Mouse (Mus musculus): ENCODE data around the gene Frmpd4.

Gene Frmpd4

DNA sequence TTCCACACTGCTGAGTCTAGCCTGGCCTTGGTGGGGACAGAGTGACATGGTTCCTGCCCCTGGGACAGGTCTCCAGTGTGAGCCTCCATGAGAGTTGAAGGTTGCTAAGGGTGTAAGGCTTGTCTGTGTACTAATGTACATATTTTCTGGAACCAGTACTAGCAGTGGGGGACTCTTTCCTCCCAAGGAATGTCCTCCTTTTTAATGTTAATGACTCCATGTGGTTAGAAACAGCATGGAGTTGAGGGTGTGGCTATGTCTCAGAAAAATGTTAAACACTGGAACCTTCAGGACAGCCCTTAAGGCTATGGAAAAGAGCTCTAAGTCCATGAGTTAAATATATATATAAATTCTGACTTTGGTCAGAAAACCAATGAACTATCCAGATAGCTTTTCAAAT is 436.0 kb downstream of the Frmpd4 start:
- DNase-seq (ENCODE audit: low read depth, low spot score), result no peak

DNA sequence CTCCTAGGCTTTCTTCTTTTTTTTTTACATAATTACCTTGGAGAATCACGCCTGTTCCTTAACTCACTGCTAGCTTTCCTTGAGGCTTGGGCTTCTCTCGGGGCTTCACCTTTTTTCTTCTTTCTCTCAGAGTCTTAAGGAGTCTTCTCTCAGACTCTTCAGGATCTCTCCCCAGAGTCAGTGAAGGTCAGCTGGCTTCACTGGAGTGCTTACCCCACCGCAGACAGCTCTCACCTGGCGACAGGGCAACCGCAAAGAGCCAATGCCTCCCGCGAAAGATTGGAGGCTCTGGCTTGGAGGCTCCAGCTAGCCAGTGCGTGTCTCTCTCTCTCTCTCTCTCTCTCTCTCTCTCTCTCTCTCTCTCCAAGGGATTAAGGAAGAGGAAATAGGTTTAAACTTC is 453.0 kb downstream of the Frmpd4 start:
- DNase-seq (ENCODE audit: low read depth, low spot score), result no peak

DNA sequence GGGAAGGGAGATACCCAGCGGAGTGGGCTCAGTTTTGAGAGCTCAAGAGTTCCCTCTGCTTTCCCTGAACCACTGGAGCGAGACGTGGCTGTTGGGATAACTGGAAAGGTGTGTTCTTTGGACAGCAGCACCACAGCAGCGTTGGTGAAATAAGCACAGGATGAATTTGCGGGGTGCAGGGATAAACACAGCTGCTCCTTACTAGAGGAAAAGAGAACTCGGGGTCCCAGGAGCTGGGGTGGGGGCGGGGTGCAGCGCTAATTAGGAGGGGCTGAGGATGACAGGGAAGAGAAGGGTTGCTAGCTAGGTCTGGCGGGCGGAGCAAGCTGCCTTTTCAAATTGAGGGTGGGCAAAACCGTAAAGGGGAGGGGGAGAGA is 453.5 kb downstream of the Frmpd4 start:
- DNase-seq (ENCODE audit: low read depth, low spot score), result no peak

DNA sequence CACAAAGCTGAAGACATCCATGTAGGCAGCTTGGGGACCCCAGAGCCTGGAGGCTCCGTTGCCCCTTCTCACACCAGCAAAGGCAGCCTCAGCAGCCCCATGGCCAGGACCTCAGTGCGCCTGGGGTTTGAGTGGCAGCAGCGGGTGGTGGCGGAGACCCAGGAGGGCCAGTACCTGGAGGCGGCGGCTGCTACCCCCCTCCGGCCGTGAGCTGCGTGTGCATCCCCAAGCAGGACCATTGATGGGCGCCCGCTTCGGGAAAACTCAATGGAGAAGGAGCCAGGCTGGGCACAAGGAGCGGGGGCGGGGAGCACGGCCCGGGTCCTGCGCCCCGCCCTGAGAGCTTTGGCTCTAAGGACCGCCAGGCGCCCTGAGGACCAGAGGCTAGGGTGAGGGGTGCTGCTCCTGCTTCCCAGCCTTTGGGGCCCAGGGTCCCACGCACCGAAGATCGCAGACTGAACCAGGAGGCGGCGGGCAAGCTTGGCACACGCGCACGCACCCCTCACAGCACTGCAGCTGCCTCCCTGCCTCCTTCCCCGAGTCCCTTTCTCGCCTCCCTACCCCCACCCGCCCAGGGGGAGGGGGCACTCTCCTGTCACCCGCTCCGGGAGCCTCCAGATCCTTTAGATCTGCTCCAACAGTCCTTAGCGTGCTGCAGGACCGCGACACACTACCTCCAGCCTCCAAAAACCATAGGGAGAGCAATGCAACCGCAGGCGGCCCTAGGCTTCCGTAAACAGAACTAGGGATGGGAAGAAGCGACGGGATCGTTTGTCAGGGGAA is 454.0 kb downstream of the Frmpd4 start:
- no peak for DNase-seq (ENCODE audit: low read depth, low spot score)

DNA sequence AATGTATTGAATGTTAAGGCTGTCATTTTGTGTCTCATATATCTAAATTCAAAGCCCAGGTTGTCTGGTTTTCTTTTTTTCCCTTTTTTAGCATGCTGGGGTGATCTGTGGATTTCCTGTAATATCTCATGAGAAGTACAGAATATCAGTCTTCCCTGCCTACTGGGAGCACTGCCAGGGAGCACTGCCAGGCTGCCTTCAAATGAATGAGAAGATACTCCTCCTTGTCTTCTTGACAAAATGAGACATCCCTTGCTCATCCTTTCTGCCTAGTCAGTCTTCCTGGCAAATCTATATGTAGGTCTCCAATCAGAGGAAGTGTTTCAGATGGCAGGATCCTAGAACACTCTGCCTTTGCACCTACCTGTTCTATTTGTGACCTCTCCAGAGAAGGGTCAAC is 535.4 kb downstream of the Frmpd4 start:
- no peak for DNase-seq (ENCODE audit: low read depth, low spot score)

DNA sequence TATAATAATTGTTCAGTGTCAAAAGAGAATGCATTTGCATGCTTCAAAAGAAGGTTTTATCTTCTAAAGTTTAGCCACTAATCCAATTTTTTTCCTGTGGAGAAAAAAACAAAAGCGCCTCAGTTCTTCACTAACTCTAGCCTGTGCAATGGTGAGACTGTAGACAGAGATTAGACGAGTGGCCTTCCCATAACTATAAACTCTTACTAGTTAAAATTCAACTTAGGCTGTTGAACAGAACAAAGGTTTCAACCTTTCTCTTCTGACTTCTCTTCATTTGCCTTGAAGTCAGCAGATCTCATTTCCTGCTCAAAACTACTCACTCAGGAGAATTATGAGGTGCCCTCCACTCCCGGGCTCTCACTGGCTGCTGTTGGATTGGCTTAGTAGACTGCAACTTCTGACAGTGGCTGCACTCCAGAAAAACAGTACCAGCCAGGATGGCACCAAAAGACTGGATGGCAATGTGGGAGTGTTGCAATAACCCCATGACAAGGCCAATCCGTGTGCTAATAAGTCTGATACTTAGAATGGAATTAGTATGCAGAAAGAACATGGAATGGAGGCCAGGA is 556.4 kb downstream of the Frmpd4 start:
- no peak for DNase-seq (ENCODE audit: low read depth, low spot score)

DNA sequence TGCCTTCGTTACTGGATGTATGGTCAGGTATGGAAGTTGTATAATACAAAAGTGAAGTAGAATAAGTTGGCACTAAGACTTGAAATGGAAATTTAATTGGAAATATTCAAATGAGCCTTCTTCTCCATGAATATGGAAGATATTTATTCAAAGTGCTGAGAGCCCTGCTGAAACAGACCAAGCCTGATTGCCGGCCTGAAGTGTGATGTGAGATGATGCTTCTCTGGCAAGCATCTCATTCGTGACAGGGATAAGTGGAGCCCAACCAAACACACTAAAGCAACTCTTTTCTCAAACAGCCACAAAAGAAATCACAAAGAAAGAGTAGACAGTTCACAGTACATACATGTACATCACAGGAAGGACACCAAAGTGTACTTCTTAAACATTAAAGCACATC is 559.2 kb downstream of the Frmpd4 start:
- no peak for DNase-seq (ENCODE audit: low read depth, low spot score)

DNA sequence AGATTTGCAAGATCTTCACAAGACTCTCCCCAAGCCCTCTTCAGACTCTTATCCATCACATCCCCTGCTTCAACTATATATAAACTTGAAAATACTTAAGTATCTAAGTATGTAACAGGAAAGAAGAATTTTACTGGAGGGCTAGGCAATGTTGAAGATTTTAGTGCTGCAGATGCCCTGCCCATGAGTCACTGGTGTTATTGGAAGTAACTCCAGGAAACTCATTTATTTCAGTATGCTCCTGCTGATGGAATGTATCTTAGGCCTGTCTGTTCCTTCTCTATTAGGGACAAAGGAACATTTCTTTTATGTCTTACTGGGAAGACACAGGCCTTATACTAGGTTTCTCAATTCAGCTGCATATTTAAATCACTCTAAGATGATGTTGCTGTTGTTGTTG is 592.2 kb downstream of the Frmpd4 start:
- DNase-seq (ENCODE audit: low read depth, low spot score), result no peak

DNA sequence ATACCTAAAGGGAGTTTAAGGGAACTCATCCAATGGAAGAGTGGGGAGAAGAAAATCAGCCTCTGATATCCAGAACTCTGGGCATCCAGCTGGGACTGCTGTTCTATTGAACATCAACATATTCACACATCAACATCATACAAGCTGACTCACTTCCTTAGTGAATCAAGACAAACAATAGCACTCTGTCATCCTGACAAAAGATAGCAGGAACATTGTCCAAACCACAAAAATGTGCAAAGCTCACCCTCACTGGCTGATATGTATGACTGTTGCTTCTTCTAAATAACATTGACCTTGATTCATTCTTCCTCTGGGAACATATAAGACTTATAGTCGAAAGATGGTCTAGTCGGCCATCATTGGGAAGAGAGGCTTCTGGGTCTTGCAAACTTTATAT is 625.8 kb downstream of the Frmpd4 start:
- no peak for DNase-seq (ENCODE audit: low read depth, low spot score)

DNA sequence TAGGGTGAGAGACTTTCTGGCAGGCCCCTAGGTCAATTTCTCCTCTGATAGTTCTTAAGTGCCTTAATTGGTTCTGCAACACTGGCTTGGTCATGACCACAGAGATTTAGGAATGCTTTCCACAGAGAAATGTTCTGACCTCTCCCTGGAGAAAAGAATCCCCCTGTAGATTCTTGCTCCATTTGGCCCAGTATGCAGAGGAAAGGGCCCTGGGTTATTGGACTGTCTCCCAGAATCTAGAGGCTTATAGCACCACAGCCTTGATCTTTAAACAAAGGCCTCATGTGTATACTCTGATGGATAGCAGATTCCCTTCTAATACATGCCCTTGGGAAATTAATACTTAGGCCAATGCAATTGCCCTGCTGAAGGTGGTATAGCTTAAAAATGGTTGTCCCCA is 667.5 kb downstream of the Frmpd4 start:
- no peak for DNase-seq (ENCODE audit: low read depth, low spot score)

DNA sequence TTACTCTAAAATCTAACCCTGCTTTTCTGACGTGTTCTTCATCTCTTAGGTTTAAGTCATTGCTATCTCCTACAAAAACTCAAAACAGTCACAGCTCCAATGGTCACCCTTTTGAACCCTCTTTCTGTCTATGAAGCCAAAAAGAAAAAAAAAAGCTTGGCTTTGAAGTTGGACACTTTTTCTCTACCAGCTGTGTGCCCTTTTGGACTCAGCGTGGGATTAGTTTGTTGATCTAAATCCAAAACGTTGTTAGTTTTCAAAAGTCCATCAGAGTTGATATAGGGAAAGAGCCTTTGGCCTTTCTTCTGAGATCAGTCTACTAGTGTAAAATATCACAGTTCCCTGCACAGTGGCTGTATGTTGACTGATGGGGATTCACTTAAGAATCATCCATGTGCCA is 676.0 kb downstream of the Frmpd4 start:
- DNase-seq (ENCODE audit: low read depth, low spot score), result no peak

DNA sequence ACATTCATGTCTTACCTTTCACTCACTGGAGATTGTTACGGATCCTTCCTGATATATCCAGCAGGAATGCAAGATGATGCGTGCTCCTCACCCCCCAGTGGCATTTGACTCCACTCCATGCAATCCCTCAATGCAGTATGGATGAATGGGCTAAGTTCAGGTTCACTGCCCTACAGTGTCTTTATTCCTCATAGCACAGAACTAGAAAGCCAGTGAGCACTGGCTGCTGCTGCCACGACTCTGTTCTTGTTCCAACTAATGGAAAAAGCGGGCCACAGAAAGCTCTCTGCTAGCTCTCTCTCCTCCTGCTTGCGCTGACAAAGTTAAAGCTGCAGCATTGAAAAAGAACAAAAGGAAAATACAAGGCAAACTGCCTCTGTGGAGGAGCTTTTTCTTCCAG is 722.2 kb downstream of the Frmpd4 start:
- DNase-seq (ENCODE audit: low read depth, low spot score), result no peak

DNA sequence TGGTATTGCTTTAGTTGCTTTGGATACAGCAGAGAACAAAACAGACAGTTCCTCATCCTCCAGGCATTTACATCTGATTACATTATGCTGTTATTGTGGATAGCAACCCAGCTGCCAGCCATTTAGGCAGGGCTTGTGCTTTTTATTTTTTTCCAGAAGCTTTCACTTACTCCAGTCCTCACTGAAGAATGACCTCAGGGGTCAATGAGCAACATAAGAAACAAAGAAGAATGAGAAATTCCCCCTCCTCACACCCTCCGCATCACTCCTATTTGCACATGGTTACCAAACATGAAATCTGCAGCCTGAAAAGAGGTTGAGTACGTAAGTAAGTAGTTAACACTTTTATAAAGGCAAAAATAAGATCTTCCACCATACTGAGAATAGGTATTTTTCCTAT is 744.5 kb downstream of the Frmpd4 start:
- no peak for DNase-seq (ENCODE audit: low read depth, low spot score)

DNA sequence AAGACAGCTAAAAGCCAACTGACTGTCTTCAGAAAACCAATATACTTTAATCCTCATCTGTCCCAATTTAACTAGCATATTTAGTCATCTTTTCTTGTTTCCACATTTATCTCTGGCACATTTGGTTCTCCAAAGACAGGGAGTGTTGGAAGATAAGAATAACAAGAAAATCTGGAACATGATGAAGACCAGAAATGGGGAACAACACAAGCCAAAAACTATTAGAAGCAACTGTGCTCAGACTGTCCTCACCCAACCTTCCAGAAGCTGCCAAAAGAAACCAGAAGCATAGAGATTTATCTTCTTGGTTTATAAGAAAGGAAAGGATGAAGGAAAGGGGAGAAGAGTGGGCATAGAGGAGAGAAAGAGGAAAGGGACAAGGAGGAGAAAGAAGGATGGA is 748.6 kb downstream of the Frmpd4 start:
- DNase-seq (ENCODE audit: low read depth, low spot score), result no peak

DNA sequence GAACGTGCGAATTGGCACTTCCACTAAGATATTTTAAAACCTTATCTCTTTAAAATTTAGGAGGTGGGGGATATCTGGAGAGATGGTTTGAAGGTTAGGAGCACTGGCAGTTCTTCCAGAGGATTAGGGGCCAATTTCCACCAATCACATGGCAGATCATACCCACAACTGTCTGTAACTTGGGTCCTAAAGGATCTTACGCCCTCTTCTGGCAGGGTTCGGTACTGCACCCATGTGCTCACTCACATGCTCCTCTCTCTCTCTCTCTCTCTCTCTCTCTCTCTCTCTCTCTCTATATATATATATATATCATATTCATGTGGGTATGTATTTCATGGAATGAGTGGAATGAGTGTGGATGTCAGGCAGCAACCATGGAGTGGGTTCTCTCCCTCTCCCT is 759.7 kb downstream of the Frmpd4 start:
- no peak for DNase-seq (ENCODE audit: low read depth, low spot score)

DNA sequence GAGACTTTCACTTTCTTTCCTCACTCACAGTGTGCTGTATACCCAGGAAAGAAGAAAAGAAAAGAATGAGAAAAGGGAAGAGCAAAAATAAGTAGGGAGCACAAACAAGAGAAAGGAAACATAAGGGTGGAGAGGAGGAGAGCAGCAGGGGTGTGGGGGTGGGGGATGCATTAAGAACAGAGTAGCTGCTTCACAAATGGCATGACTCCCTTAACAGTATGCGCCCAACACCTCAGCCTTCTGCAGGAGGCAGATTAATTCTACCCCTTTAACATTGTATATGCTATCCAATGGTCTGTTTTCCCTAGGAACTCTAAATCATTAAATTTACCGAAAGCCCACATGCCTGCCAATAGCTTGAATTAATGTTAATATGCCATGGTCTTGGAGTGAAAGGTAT is 766.9 kb downstream of the Frmpd4 start:
- DNase-seq (ENCODE audit: low read depth, low spot score), result no peak

DNA sequence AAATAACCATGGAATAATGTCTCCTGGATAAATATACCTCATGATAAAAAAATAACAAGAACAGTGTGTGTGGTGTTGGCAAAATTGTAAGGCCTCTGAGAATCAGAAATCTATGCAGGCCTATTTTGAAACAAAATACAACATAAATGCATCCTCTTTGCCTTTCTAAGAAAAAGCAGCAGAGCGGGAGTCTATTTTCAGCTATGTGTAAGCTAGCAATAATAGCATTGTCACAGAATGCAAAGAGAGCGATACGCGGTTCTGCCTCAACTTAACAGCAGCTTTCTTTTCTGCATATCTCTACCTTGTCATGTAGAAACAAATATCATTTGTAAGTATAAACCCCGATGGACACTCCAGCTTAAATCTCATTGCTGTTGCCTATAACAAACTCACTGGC is 768.5 kb downstream of the Frmpd4 start:
- no peak for DNase-seq (ENCODE audit: low read depth, low spot score)

DNA sequence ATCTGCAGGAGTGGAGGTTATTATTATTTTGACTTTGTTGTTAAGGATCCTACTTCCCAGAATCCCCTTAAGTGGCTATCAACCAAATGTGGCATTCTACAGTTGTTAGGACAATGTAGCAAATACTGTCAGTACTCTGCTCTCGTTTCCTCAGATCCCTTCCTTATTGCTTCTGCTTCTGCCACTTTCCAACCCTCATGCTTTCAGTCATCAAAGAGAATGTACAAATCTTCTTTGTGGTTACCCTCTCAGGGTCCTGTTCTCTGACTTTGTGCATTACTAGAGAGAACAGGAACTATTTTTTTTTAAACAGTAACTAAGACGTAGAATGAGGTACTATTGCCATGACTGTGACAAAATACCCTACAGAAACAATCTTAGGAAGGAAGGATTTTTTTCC is 788.3 kb downstream of the Frmpd4 start:
- DNase-seq (ENCODE audit: low read depth, low spot score), result no peak

DNA sequence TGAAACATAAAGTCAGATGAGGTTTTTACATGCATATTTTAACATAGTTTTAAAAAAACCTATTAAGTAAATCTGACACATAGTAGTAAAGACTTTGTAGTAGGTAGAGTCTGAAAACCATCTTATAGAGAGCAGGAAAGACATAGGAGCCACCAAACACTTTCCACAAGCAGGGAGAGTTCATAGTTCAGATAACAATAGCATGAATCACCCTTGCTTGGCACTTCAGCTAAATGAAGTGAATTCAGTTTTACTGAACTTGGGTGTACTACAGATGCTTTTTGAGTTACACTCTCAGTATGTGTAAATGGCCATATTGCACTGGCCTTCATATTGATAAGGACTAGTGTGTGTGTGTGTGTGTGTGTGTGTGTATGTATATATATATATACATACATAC is 793.5 kb downstream of the Frmpd4 start:
- DNase-seq (ENCODE audit: low read depth, low spot score), result no peak

DNA sequence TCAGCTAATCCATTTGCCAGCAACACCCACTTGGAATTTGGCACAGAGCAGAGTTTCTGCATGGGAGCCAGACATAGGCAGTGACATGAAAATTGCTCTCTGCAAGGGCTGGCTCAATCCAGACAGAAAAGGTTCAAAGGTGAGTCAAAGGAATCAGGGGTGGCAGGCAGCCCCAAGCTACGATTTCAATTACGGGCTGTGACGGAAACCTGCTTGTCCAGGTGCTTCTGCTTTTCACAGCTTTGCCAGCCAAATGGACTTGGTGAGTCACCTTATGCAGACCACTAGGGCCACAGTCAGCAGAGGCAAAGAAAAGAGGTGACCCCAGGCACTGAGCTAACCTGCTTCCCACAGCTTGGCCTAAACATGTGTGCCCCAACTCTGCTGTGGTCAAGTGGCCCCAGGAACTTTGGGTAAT is 857.5 kb downstream of the Frmpd4 start:
- DNase-seq (ENCODE audit: low read depth, low spot score), result no peak

DNA sequence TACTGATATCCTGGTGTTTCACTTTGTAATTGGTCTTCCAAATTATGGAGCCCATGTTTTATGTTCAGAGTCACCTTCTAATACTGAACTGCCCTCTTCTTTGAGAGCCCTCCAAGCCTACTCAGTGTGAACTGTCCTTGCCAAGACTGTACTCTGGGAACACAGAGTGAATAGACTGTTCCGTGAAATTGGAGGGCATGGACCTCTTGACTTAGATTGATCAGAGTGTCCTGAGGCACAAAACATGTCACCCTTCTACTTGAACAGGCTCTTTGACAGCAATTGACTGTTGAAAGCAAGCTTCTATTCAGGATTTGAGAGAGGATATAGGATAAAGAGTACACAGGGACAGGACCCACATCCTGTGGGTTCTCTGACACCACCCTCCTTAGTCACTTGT is 857.9 kb downstream of the Frmpd4 start:
- no peak for DNase-seq (ENCODE audit: low read depth, low spot score)

DNA sequence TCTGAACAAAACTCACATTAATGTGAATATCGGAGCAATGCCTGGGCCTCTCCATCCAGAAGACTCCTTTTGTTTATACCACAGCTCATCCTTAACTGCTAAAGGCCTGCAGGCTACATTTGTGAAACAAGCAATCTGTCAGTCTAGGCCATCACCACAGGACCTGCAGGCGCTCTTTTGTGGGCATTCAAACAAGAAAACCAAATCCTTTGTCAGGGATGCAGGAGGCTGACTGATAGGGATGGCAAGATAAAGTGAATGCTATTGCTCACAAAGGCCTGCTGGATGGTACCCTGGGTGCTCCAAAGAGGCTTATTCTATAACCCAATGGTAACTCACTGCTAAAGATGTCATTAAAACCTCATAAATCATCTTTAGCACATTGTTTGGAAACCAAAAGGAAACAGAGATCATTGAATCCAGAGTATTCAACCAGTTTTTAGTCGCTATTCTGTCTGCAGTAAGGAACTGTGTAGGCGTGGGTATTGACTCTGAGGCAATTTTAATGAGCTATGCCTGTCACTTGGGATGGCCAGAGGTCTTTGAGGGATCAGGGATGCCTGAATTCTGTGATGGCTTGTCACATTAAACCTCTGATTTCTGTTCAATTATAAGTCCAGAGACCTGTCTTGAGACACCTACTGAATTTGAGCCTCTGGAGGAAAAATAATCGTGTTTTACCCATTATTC is 922.1 kb downstream of the Frmpd4 start:
- DNase-seq (ENCODE audit: low read depth, low spot score), result no peak

DNA sequence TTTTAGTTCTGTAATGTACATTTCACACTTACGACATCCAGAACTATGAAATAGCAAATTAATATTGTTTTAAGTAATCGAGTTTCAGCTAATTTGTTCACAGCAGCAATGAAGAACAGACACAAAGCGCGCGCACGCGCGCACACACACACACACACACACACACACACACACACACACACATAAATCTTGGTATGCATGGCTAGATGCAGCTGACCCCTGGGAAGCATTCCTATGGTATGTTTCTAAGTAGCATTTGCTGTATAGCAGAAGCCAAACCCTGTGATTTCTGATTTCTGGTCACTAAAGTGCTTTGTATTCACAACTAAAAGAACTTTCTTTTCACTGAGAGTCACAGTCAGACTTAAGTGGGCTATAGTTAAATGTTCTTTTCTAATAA is 922.8 kb downstream of the Frmpd4 start:
- DNase-seq (ENCODE audit: low read depth, low spot score), result no peak
